20 mouse cellular contexts compared by ENCODE assay signal in the genomic region with DNA sequence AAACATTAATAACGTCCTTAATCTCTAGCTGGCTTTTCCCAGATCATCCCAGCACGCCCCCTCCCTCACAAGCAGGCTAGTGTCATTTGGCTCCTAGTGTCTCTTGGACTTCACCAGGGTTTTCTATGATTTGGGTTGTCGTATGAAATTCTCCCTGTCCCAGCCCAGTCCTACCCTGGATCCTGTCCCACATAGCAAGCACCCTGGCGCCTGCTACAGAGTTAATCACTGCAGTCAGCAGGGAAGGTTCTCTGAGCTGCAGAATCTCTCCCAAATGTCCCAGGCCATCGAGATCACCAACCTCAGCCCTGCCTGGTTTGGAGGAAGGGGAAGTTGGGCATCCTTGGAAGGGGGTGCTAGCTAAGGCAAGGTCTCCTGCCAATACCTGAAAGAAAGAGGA. TPM values are rescaled to one million over a fixed set of nuclear protein-coding genes. Genes with fewer than 3 reads are reported as not detected.
"Had no signal": no experiment of that assay in that cellular context is flagged by ENCODE, and none has a peak within 500 bp of the region (broad histone marks: within the 10 kb centered on the region; RNA-seq: fewer than 3 reads in every experiment).

No protein-coding gene starts in this region.

- H3K4me3 ChIP-seq: midbrain, embryonic 10.5 days; midbrain, embryonic 12.5 days; myocyte; neural tube, embryonic 13.5 days; neural tube, embryonic 15.5 days had no signal

- H3K4me2 ChIP-seq: lung, embryonic 14.5 days; midbrain, embryonic 12.5 days; neural tube, embryonic 13.5 days; neural tube, embryonic 15.5 days had no signal

- DNase-seq: lung, embryonic 14.5 days; lung, postnatal 10 days; lung, postnatal 4 days; midbrain, embryonic 14.5 days; retina, postnatal 1 day; right cerebral cortex, adult 18-20 months; right cerebral cortex, postnatal 25 days; right cerebral cortex, postnatal 4 days; spleen, adult 18-20 months; thymus, adult 18-20 months; thymus, postnatal 14 days; thymus, postnatal 36 days had no signal

- H3K27ac ChIP-seq: midbrain, embryonic 10.5 days; midbrain, embryonic 12.5 days; neural tube, embryonic 13.5 days; neural tube, embryonic 15.5 days had no signal

- H3K27me3 ChIP-seq: neural tube, embryonic 13.5 days had no signal

- H3K9ac ChIP-seq: lung, embryonic 14.5 days; midbrain, embryonic 12.5 days; neural tube, embryonic 13.5 days; neural tube, embryonic 15.5 days had no signal

- ATAC-seq: midbrain, embryonic 16.5 days had no signal

- H3K9me3 ChIP-seq: midbrain, embryonic 10.5 days; midbrain, embryonic 12.5 days; neural tube, embryonic 13.5 days; neural tube, embryonic 15.5 days had no signal

- H3K36me3 ChIP-seq: midbrain, embryonic 12.5 days; neural tube, embryonic 13.5 days had no signal

RNA-seq across cellular contexts. Expression of a gene that starts 26.6 kb away (rescaled TPM):
- total RNA-seq: megakaryocyte, adult 5-6 weeks; megakaryocyte-erythroid progenitor cell, adult 5-6 weeks had no signal

RNA-seq across cellular contexts. Expression of a gene that starts 41.8 kb away (rescaled TPM):
- total RNA-seq: megakaryocyte, adult 5-6 weeks; megakaryocyte-erythroid progenitor cell, adult 5-6 weeks had no signal
